Mouse (Mus musculus): ENCODE measurements around the gene Serpinb12. TPM values are rescaled to one million over a fixed set of nuclear protein-coding genes. Genes with fewer than 3 reads are reported as not detected.

The Serpinb12 gene
- not detected in 2 replicates for polyA plus RNA-seq (2012; rRNA removed; ENCODE audit: low replicate concordance)

DNA sequence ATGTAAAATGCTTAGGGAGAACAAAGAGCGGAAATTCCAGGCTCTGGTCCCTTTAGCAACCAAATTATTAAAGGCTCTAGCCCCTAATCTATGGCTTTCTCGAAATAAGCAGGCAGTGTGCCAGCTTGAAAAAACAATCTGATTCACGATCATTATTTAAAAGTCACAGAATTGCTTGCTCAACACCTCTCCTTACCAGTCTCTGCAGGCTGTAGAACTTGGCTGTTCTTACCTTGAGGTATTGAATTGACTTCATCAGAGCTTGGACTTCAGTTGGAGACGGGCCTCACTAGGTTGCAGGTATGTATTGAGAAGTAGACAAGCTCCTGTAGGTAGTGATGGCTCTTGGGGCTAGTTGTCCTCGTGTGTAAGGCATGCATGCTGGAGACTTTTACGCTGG lies at the start of gene Serpinb12:
Gene Serpinb12, plus strand, starts transcription at position 185 of the 400 bp plus-strand sequence.

DNA sequence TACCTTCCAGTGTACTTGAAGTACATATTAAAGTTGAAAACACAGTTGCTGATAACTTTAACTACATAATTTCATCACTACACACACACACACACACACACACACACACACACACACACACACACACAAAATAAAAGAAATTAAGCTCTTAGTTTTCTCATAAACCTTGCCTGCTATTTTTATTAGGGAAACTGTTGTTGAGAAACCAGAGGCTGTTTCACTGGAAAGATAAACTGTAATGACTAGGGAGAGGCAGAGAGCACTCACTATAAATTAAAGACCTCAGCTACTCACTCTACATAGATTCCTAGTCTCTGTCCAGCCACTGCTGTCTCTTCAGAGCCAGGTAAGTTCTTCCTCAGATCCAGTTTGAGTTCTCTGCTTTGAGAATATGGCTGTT lies 46.4 kb downstream of the Serpinb12 start, which contains the start of gene Serpinb13:
Gene Serpinb13, plus strand, starts transcription at position 301 of the 400 bp plus-strand sequence.

Other genes starting within 250 kb of the Serpinb12 start
- 0.69 and 1.3 TPM in 2 replicates for gene Bcl2, start 220.2 kb upstream of the Serpinb12 start, polyA plus RNA-seq (2012; rRNA removed; ENCODE audit: low replicate concordance)
- gene Kdsr, start 174.7 kb upstream of the Serpinb12 start, polyA plus RNA-seq (2012; rRNA removed; ENCODE audit: low replicate concordance), result 6.7 and 10.3 TPM in 2 replicates
- 11.0 and 12.0 TPM in 2 replicates for gene Vps4b, start 137.7 kb upstream of the Serpinb12 start, polyA plus RNA-seq (2012; rRNA removed; ENCODE audit: low replicate concordance)
- gene Serpinb5, start 73.3 kb upstream of the Serpinb12 start, polyA plus RNA-seq (2012; rRNA removed; ENCODE audit: low replicate concordance), result 0.05 and 0.26 TPM in 2 replicates
- not detected in 2 replicates for gene Serpinb13, start 46.5 kb downstream of the Serpinb12 start, polyA plus RNA-seq (2012; rRNA removed; ENCODE audit: low replicate concordance)
- gene Serpinb3a, start 117.9 kb downstream of the Serpinb12 start, polyA plus RNA-seq (2012; rRNA removed; ENCODE audit: low replicate concordance), result not detected in 2 replicates
- gene Serpinb3d, start 149.1 kb downstream of the Serpinb12 start, polyA plus RNA-seq (2012; rRNA removed; ENCODE audit: low replicate concordance), result not detected in 2 replicates

Data from duodenum, adult 2 months (tissue).